Mouse (Mus musculus) retina, adult 2 months (tissue): Measurements from ENCODE around the gene Mmel1.

Experiments
- DNase-seq: peaks from one replicate; pipeline ENCODE4 v3.0.0-alpha.2; 2012; ENCODE audit warnings: low read depth, low spot score

Mmel1 gene

GRCm38 (mm10) chr4:154864271-154864771, 5.1 kb upstream of the Mmel1 start:
- DNase-seq: peak; percentile 79

GRCm38 (mm10) chr4:154864961-154865760, 4.2 kb upstream of the Mmel1 start:
- DNase-seq: no peak

GRCm38 (mm10) chr4:154866391-154866790, 3.0 kb upstream of the Mmel1 start:
- DNase-seq: no peak

DNA sequence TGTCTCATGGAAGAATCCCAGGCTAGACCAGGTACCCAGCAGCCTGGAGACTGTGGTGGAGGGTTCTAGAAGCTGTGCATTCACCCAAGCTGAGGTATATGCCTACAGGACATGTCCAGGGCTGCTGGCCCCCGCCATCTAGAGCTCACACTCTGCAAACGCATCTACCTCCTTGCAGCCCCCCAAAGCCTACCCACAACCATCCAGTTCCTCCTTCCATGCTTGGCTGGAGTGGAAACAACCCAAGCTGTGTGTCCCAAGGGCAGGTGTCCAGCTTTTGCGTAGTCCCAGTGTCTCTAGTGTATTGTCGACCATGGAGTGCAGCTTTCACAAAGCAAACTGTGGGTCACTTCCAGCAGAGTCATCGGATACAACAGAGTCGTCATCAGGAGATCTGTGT, 2.1 kb upstream of the Mmel1 start:
- DNase-seq: no peak

- no peak for DNase-seq
Observed at GRCm38 (mm10) chr4:154870721-154871120, 1.3 kb downstream of the Mmel1 start.

DNA sequence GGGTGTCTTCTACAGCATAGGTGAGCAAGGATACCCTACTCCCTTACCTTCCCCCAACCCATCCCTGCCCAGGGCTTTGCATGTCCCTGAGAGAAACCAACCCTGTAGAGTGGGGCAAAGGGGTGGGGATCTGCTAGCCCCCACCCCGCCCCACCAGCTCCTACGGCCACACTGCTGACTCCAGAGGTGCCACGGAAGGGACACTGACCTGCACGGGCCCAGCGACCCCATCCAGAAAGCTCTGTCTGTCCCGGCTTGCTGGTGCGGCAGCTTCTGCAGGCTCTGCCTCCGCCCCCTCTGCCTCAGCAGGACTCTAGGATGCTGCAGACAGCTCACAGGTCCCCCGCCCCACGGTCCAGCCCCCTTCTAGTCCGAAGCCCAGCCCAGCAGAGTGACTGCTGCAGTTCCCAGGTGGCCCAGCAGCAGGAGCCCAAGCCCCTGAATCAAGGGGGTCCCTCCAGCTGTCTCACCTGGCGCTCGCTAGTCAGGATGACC, 2.4 kb downstream of the Mmel1 start:
- no peak for DNase-seq

DNA sequence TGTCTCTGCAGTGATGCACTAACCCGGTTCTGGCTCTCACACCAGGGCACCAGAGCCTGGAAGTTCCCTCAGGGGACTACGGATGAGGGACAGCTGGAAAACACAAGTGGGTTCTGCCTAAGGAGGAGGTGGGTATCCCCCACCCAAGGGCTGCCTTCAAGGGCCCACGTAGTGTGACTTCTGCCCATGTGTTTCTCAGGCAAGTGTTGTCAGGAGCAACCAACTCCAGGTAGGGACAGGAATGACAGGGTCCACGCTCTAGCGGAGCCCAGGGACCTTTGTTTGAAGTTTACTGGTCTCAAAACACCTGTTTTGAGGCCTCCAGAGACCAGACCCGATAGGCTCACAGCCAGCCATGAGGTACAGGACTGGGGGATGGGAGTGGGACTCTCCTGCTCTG, 3.8 kb downstream of the Mmel1 start:
- no peak for DNase-seq

- DNase-seq: peak; percentile 96
Observed at GRCm38 (mm10) chr4:154877864-154878548, 8.6 kb downstream of the Mmel1 start.

DNA sequence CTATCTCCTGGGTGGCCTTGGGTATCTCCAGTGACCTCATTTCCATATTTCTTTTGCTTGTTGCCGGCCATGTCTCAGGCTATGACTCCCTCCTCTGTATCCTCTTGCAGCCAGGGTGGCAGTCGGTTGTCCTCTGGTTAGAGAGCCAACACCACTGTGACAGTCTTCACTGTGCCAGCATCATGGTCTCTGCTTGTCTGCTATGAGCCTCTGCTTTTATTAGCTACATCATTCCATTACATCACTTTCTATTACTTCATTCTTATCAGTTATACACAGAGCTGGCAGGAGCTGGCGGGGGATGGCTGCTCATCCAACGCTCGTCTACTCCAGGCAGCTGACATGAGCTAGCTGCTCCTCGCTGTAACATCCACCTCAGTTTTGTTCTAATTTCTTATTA, 11.3 kb downstream of the Mmel1 start:
- DNase-seq: no peak

GRCm38 (mm10) chr4:154882014-154882659, 12.8 kb downstream of the Mmel1 start:
- no peak for DNase-seq

- no peak for DNase-seq
Observed at GRCm38 (mm10) chr4:154885416-154885815, 16.0 kb downstream of the Mmel1 start.

- no peak for DNase-seq
Observed at GRCm38 (mm10) chr4:154886876-154887592, 17.6 kb downstream of the Mmel1 start.

- DNase-seq: no peak
Observed at GRCm38 (mm10) chr4:154887593-154888250, 18.3 kb downstream of the Mmel1 start.

GRCm38 (mm10) chr4:154890887-154891286, 21.5 kb downstream of the Mmel1 start:
- DNase-seq: no peak

- no peak for DNase-seq
Observed at GRCm38 (mm10) chr4:154895549-154895948, 26.2 kb downstream of the Mmel1 start.

GRCm38 (mm10) chr4:154897676-154898465, 28.5 kb downstream of the Mmel1 start:
- no peak for DNase-seq

DNA sequence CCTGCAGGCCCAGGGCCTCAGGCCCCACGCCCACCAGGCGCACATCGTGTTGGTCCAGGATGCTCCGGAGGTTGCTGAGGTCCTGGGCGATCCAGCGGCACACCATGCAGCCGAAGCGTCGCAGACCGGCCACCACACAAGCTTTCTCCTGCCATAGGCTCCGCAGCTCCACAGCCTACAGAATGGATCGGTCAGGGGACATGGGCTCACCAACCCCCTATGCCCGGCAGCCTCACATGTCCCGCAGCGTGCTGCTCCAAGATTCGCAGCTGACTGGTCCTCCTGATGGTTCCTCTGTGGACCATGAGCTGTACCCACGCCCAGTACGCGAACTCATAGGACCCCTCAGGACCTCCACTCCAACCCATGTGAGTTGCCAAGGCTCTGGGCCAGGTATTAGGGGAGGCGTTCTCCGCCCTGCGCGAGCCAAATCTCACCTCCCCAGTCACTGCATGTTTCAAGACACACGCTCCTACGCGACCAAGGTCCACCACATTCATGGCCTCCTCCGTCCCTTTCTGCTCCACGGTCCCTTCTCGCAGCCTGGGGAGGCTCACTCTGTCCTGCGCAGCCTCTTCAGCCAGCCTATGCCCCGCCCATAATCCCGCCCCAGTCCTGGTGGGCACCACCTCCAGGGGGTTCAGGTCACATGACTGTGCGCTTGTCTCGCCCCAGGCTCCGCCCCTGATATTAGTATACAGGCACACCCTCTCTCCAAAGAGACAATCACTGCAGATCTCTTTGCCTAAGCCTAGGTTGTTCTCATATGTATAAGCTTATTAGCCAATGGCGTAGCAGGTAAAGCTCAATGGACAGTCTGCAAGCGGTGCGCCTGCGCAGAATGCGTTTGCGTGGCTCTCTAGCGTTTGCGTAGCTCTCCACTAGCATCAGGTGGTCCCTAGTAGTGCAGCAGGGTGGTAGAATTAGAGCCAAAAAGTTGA, 29.4 kb downstream of the Mmel1 start, which contains the start of gene Fam213b:
Fam213b (minus strand) TSS at position 630 of the 941 bp plus-strand sequence.
- peak; percentile 91 for DNase-seq

DNA sequence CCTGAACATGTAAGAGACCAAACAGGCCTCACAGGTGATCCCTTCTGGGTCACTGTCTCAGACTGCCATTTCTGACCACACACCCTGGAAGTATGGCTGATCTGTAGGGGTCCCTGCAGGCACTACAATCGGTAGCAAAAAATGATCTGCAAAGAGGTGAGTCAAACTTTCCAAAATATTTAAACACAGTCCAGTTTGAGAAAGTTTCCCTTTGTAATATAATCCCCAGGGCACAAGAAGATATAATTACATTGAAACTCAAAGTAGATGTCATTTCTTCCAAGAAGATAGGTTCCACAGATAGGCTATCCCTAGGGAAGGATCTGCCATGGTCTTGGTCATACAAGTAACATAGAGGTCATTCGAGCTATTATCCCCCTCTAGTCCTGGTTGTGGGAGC, 33.0 kb downstream of the Mmel1 start:
- no peak for DNase-seq
